Mouse (Mus musculus) forebrain, embryonic 12.5 days (tissue): ENCODE measurements around the gene Flywch2. TPM values are rescaled to one million over a fixed set of nuclear protein-coding genes. Genes with fewer than 3 reads are reported as not detected.
A peak's percentile ranks its signal among the peaks of the same experiment; 100 is the strongest.

ENCODE experiments used
- ATAC-seq: fragments of 200-750 bp; cut with Nextera tagmentation; 2 replicates; pipeline ENCODE4 v1.8.0; 2017; ENCODE audit warnings: moderate TSS enrichment; ENCODE audit not compliant: low FRiP score
- H3K27ac ChIP-seq: fragments of 300-500 bp; sonication (generic); 2 replicates; pipeline ENCODE4 v1.5.1; 2016; ENCODE audit warnings: mild to moderate bottlenecking
- H3K27me3 ChIP-seq: fragments of 300-500 bp; sonication (generic); 2 replicates; pipeline ENCODE4 v1.6.1; 2016; ENCODE audit warnings: mild to moderate bottlenecking
- H3K36me3 ChIP-seq: fragments of 300-500 bp; sonication (generic); replicated peaks from 2 replicates; pipeline ENCODE4 v1.6.1; 2016; ENCODE audit warnings: mild to moderate bottlenecking
- H3K4me1 ChIP-seq: fragments of 300-500 bp; sonication (generic); 2 replicates; pipeline ENCODE4 v1.6.1; 2016
- H3K4me2 ChIP-seq: fragments of 300-500 bp; sonication (generic); 2 replicates; pipeline ENCODE4 v1.6.1; 2016; ENCODE audit warnings: mild to moderate bottlenecking, moderate library complexity
- H3K4me3 ChIP-seq: fragments of 300-500 bp; sonication (generic); replicated peaks from 2 replicates; pipeline ENCODE4 v1.5.1; 2016; ENCODE audit warnings: mild to moderate bottlenecking
- H3K9ac ChIP-seq: fragments of 300-500 bp; sonication (generic); 2 replicates; pipeline ENCODE4 v1.6.1; 2016; ENCODE audit warnings: mild to moderate bottlenecking
- H3K9me3 ChIP-seq: fragments of 300-500 bp; sonication (generic); 2 replicates; pipeline ENCODE4 v1.6.1; 2016
- WGBS: fragments of 180-500 bp; shearing (Covaris S2); methylation state at CpG from one replicate; pipeline ENCODE4 v1.1.7; 2016; 5-methylcytosine and 5-hydroxymethylcytosine counted together
- polyA plus RNA-seq: library from polyadenylated mRNA; unstranded; fragments of >200 nt; fragmentation: Nextera tagmentation; extraction: Ambion mirVana; gene quantifications from 2 replicates; pipeline ENCODE4 v1.2.1, GENCODE M21; 2016

Gene Flywch2
- polyA plus RNA-seq, 1 experiment from 2014 or later = 33.5 TPM

GRCm38 (mm10) chr17:23745301-23746251 is 40.3 kb downstream of the Flywch2 start, which contains the start of gene Kremen2:
Gene Kremen2 (minus strand): TSS chr17:23745833.
- peaks cover 31% of the 10 kb centered on the region for H3K4me1 ChIP-seq
- peak within 1 kb of the TSS; percentile 65 for H3K4me2 ChIP-seq
- no peaks in the 10 kb centered on the region for H3K9me3 ChIP-seq
- H3K27ac ChIP-seq = no peak within 1 kb of the TSS
- peak within 1 kb of the TSS; percentile 32 for H3K4me3 ChIP-seq
- H3K36me3 ChIP-seq = no peaks in the 10 kb centered on the region
- peak within 1 kb of the TSS; percentile 44 for H3K9ac ChIP-seq
- under 1% methylated on average over 39 of the region's 45 CpGs for WGBS
- H3K27me3 ChIP-seq = peaks cover 82% of the 10 kb centered on the region
- ATAC-seq = no peak

GRCm38 (mm10) chr17:23744651-23745050 is 41.2 kb downstream of the Flywch2 start:
- peak overlapping the region; percentile 65 for H3K4me2 ChIP-seq
- ATAC-seq = no peak
- WGBS = 2% methylated on average over 14 of the region's 14 CpGs
- H3K36me3 ChIP-seq = no peaks in the 10 kb centered on the region
- H3K27ac ChIP-seq = no peak overlapping the region
- H3K9me3 ChIP-seq = no peaks in the 10 kb centered on the region
- H3K27me3 ChIP-seq = peaks cover 85% of the 10 kb centered on the region
- H3K4me3 ChIP-seq = peak overlapping the region; percentile 32; the same call in 1 of the 2 replicates
- H3K9ac ChIP-seq = no peak overlapping the region
- H3K4me1 ChIP-seq = peaks cover 37% of the 10 kb centered on the region

- no peak for ATAC-seq
- H3K4me2 ChIP-seq = no peak overlapping the region
- peaks cover 88% of the 10 kb centered on the region for H3K27me3 ChIP-seq
- no peaks in the 10 kb centered on the region for H3K36me3 ChIP-seq
- H3K27ac ChIP-seq = no peak overlapping the region
- no peaks in the 10 kb centered on the region for H3K9me3 ChIP-seq
- no peak overlapping the region for H3K9ac ChIP-seq
- H3K4me1 ChIP-seq = peaks cover 42% of the 10 kb centered on the region
- WGBS = 21% methylated on average over 8 of the region's 8 CpGs
- H3K4me3 ChIP-seq = no peak overlapping the region
Measured at GRCm38 (mm10) chr17:23744076-23744475, 41.8 kb downstream of the Flywch2 start.

GRCm38 (mm10) chr17:23742941-23743340 is 42.9 kb downstream of the Flywch2 start:
- no peak for ATAC-seq
- H3K27me3 ChIP-seq = peaks cover 90% of the 10 kb centered on the region
- peaks cover 53% of the 10 kb centered on the region for H3K4me1 ChIP-seq
- 58% methylated on average over 12 of the region's 12 CpGs for WGBS
- H3K9ac ChIP-seq = no peak overlapping the region
- no peak overlapping the region for H3K4me2 ChIP-seq
- no peak overlapping the region for H3K27ac ChIP-seq
- H3K36me3 ChIP-seq = peaks cover under 1% of the 10 kb centered on the region; the same call in 1 of the 2 replicates
- H3K4me3 ChIP-seq = peak overlapping the region; percentile 29; the same call in 1 of the 2 replicates
- H3K9me3 ChIP-seq = no peaks in the 10 kb centered on the region

- Histone ChIP-seq H3K27ac (no peak overlapping the region), H3K9ac (no peak overlapping the region), H3K4me1 (peaks cover 58% of the 10 kb centered on the region), H3K4me3 (peak overlapping the region; percentile 29), H3K27me3 (peaks cover 90% of the 10 kb centered on the region), H3K9me3 (no peaks in the 10 kb centered on the region), H3K36me3 (peaks cover 7% of the 10 kb centered on the region), H3K4me2 (peak overlapping the region; percentile 47)
- ATAC-seq = no peak
- WGBS = 7% methylated on average over 44 of the region's 44 CpGs
Measured at GRCm38 (mm10) chr17:23742210-23742793, 43.6 kb downstream of the Flywch2 start.

- peaks cover 58% of the 10 kb centered on the region for H3K4me1 ChIP-seq
- WGBS = 55% methylated on average over 38 of the region's 38 CpGs
- no peak overlapping the region for H3K27ac ChIP-seq
- H3K4me3 ChIP-seq = peak overlapping the region; percentile 29; the same call in 1 of the 2 replicates
- H3K4me2 ChIP-seq = peak overlapping the region; percentile 47
- H3K9me3 ChIP-seq = no peaks in the 10 kb centered on the region
- no peak for ATAC-seq
- H3K27me3 ChIP-seq = peaks cover 86% of the 10 kb centered on the region
- no peak overlapping the region for H3K9ac ChIP-seq
- H3K36me3 ChIP-seq = peaks cover 14% of the 10 kb centered on the region
Measured at GRCm38 (mm10) chr17:23741359-23742209, 44.3 kb downstream of the Flywch2 start.

- 9% methylated on average over 13 of the region's 13 CpGs for WGBS
- no peak; the same call in none of the 2 replicates for ATAC-seq
- Histone ChIP-seq H3K9ac (peak within 1 kb of the TSS; percentile 89), H3K36me3 (peaks cover 20% of the 10 kb centered on the region), H3K27ac (peak within 1 kb of the TSS; percentile 48), H3K4me2 (peak within 1 kb of the TSS; percentile 97), H3K4me3 (peak within 1 kb of the TSS; percentile 71), H3K9me3 (no peaks in the 10 kb centered on the region), H3K4me1 (peaks cover 50% of the 10 kb centered on the region), H3K27me3 (peaks cover 76% of the 10 kb centered on the region)
Measured at GRCm38 (mm10) chr17:23740598-23741021, 45.3 kb downstream of the Flywch2 start, which contains the start of gene Paqr4. Gene Paqr4 (minus strand): TSS chr17:23740867.

- WGBS = under 1% methylated on average over 46 of the region's 46 CpGs
- Histone ChIP-seq H3K9me3 (no peaks in the 10 kb centered on the region), H3K4me1 (peaks cover 45% of the 10 kb centered on the region), H3K27ac (peak overlapping the region; percentile 48), H3K27me3 (peaks cover 72% of the 10 kb centered on the region), H3K9ac (peak overlapping the region; percentile 89), H3K4me3 (peak overlapping the region; percentile 71), H3K36me3 (peaks cover 24% of the 10 kb centered on the region), H3K4me2 (peak overlapping the region; percentile 97)
- peak; percentile 88 for ATAC-seq
Measured at GRCm38 (mm10) chr17:23740136-23740584, 45.7 kb downstream of the Flywch2 start.

- Histone ChIP-seq H3K27ac (peak overlapping the region; percentile 48), H3K4me3 (peak overlapping the region; percentile 71), H3K4me2 (peak overlapping the region; percentile 97), H3K36me3 (peaks cover 31% of the 10 kb centered on the region), H3K9me3 (no peaks in the 10 kb centered on the region), H3K27me3 (peaks cover 65% of the 10 kb centered on the region), H3K9ac (peak overlapping the region; percentile 89), H3K4me1 (peaks cover 38% of the 10 kb centered on the region)
- ATAC-seq = peak; percentile 49
- WGBS = under 1% methylated on average over 48 of the region's 48 CpGs
Measured at GRCm38 (mm10) chr17:23739202-23740135, 46.4 kb downstream of the Flywch2 start.

GRCm38 (mm10) chr17:23738836-23739201 is 47.1 kb downstream of the Flywch2 start:
- no peak for ATAC-seq
- Histone ChIP-seq H3K27me3 (peaks cover 58% of the 10 kb centered on the region), H3K27ac (0 out of 2 replicates have a peak overlapping the region, but pooled peaks have one; percentile 25), H3K4me2 (peak overlapping the region; percentile 97), H3K9ac (peak overlapping the region; percentile 89), H3K4me1 (peaks cover 37% of the 10 kb centered on the region), H3K4me3 (peak overlapping the region; percentile 71), H3K9me3 (no peaks in the 10 kb centered on the region), H3K36me3 (peaks cover 37% of the 10 kb centered on the region)
- WGBS = 31% methylated on average over 2 of the region's 2 CpGs
